Mouse (Mus musculus): ENCODE measurements at regions not wholly inside any gene's neighbourhood (a gene's known extent, or its start where the extent isn't known, plus 50 kb on each side); places are given as distances from the start of the nearest gene placed in this dataset.

DNA sequence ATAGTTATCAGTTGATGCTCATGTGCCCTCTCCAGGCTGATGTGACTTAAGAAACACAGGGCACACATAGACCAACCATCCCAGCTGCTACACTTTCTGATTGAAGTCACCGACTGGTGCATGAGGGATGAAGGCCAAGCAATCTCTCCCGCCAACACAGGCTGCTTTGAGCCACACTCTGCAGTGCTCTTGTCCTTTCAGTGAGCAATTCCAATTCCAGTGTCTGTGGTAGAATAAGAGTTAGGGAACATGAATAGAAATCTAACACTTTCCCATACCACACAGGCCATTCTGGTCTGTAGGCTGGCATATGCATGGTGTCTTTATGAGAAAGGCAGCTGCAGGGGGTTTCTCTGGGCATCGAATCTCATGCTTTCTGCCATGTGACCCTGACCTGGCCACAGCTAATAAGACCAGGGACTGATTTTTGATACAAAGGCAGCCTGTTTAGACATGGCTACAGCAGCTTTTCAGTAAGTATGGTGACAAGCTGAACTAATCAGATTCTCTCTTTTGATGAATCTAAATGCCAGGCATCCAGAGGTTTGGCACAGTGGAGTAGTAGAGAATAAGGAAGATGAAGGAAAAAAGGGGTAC, 190.5 kb upstream of the Xrcc4 start:
- no peak for DNase-seq

DNA sequence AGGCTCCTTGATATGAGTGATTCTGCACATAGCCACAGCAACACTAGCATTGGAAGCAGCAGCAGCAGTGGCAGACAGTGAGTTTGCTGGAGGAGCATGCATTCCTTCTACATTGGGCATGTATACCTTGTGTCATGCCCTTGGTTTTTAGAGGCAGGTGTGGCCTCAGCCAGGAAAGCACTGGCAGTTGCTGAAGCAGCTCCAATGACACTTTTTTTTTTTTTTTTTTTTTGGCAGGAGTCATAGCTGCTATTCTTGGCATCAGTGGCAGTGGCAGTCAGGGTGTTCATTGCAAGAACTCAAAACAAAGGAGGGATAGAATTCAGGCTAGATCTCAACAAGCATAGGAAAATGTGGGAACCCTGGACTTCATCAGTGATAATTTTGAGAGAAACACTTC, 189.9 kb upstream of the Xrcc4 start:
- no peak for DNase-seq

DNA sequence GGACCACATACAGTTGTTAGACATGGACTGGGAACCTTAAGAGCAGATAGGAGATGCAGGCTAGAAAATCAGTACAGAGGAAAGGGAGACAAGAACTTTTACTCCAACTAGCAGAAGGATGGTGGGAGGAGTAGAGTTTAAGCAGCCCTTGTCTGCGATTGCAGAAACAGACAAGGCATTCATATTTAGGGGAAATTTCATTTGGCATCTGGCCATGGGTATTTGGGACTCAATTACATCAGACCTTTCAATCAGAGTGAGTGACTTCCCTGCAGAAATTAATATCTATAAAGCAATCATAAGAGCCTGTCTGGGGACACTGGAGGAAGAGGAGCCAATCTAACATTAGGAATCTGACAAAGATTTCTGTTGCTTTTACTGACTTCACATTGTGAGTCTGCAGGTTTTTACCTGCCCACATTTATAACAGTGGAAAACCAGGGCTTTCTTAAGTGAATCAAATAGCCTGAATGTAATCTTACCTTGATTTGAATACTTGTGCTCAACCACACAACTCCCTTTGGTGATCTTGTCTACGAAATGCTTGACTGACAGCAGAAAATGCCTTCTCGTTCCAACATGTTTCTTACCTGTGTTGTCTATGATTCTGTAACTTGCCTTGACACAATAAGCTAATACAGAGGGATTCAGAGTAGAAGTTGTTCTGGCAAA, 169.8 kb upstream of the Xrcc4 start:
- no peak for DNase-seq

DNA sequence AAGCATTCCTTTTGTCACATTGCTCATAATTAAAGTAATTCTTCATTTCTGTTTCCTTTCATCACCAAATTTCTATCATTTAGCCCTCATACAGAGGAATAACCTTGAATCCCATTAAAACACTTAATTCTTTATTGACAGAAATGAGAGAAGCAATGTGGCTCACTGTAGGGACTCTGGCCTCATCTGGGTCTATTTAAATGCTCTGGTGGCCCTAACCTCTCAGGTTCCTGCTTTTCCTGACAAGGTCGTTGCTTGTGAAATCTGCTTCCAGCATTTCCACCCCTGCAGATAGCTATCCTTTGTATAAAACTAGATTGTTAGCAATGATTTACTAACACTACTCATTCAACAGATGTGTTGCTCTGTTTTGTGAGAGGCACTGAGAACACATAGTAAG, 163.6 kb upstream of the Xrcc4 start:
- no peak for DNase-seq

DNA sequence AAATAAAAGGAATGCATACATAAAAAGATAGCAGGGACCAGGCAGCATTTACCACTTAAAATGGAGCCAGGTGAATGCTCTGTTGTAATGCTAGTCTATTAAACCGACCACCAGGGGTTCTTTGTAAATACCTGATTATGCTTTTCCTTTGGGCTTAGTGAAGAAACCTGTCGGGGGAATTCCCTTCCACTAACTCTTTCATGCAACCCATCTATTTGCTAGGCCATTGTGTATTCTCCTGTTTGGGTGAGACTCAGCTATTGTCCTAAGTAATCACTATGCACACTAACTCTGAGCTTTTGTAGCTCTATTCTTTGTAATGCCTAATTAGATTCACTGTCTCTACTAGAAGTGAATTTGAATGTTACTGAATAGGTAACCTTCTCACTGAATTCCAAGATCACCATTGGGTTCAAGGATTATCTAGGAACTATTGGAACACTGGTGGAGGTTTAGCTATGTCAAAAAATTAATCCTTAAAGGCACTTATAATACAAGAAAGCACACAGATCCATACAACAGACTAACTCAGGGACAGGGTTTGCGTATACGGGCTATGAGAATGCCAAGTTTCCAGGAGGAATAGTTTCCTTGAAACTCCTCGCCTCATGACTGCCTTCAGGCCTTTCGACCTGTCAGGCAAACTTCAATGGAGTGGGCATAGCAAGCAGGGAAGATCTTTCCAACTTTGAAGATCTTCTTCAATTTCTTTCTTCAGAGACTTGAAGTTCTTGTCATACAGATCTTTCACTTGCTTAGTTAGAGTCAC, 156.8 kb upstream of the Xrcc4 start:
- no peak for DNase-seq

DNA sequence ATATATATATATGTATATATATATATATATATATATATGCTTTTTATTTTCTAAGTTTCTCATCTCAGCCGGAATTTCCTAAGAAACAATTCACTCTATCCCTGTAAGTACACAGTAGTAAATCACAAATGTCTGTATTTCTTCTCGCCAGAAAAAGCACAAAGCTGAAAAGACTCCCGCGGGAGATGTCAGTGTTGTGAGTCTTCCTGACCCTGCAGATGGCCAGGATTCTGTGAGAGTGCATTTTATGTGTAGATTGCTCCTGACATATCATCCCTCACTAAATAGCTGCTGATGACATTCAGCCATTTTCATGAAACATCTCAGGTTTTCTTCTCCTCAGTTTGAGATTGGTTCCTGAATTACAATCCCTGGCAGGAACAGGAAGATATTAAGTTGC, 148.9 kb upstream of the Xrcc4 start:
- no peak for DNase-seq

DNA sequence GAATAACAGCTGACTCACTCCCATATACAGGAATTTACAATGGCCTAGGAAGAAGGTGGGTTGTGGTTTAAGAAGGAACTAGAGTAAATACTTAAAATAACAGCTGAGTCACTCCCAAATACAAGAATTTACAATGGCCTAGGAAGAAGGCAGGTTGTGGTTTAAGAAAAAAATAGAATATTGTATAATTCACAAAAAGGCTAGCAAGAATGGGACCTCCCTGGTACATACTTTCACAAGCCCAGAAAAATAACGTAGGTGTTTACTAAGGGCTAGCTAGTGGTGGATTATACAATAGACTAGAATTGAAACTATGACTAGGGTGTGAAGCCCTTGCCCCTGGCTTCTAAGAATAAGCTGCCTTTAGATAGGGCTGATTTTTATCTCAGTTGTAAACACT, 144.6 kb upstream of the Xrcc4 start:
- DNase-seq = no peak

DNA sequence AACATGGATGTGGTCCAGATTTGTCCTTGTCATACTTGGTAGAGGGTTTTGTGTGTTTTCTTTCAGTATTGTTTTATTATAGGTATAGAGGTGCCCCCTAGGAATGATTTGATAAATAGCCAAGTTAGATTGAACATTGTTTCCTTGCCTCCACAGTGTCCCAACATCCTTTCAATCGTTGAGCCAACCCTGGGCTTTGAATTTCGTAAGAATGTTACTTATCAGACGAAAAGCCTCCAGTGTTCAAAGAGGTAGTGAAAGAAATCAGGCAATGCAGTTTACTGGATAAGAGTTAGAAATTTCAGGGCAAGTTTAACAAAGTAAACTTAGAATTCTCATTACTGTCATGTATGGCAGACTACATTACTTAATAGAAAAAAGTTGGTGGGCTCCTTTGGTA, 144.2 kb upstream of the Xrcc4 start:
- no peak for DNase-seq

DNA sequence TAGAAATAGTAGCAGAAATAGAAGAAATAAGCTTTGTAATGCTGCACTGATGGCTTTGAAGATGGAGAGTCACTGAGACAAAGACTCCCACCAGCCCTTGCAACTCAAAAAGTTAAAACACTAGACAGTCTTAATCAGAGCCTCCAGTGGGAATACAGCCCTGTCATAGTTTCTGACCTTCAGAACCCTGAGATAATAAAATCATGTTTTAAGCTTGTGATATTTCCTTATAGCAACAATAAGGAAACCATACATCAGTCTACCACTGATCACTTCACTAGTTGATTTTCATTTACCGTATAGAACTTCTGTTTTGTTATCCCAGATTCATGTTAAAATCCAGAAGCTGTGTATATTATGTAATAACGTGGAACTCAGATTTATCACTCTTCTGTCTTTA, 139.7 kb upstream of the Xrcc4 start:
- DNase-seq = no peak

DNA sequence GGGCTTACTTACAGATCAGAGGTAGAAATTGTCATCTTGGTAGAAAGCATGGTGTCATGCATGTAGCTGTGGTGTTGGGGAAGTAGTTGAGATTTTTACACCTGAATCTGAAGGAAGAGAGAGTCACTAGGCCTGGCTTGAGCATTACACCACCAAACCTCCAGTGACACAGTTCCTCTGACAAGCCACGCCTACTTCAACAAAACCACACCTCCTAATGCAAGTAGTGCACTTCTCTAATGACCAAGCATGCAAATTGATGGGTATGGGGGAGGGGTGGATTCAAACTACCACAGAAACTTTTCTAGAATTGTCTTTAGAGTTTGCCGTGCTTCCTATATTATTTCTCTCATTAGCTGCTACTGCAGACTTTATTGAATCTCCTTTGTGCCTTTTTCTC, 136.8 kb upstream of the Xrcc4 start:
- DNase-seq = no peak

DNA sequence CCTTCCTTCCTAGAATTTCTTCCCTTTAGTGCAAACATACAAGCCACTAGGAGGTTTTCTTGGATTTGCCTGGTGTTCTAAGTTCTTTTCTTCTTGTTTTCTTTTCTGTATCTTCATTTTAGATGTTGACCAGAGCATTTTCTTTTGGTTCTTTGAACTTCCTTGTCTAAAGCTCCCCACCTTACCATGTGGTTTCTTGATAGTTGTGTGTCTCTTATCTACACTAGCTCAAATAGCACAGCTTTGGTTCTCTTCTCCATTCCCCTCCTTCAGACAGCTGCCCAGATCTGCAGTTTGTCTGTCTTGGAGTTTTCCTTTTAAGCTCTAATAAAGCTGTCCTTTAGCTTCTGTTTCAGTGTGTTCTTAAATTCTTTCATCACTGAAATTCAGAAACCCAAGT, 123.0 kb upstream of the Xrcc4 start:
- DNase-seq = no peak

DNA sequence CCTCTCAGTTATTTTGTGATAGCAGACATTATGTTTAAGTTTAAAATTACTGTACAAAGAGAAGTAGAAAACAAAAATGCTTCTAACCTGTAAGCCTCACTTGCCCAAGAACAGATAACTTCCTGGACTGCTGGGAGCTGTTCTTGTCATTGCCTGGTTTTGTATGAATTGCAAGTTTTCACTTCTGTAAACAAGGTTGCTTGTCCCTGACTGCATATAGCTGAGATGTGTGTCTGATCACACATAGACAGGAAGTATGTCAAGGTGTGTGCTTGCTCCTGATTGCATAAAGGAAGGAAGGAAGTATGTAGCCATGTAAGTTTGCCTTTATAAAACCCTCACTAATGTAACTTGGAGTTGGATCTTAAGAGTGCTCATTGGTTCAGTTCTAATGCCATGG, 118.5 kb upstream of the Xrcc4 start:
- DNase-seq = no peak
